In the genomic region with DNA sequence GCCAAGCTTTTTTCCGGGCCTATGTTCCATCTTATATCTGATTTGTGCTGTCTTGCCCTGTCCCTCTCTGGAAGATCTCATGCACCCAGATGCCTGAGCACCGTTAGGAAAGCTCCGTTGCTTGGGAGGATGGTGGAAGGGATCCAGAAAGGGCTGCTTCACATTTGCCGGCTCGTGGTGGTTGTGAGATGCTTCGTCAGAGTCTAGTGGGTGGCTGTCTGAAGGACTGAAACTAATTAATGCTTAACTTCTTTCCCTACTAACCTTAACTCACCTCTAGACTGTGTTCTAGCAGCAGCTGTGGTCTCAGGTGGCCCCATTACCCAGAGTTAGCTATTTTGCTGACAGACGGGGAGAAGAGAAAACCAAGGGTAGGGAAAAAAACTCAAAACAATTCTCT, we compare ENCODE assay signal across 12 mouse cellular contexts. TPM values are rescaled to one million over a fixed set of nuclear protein-coding genes. Genes with fewer than 3 reads are reported as not detected.
DNase-seq lines count a peak whose midpoint lies in the region; ATAC-seq and TF ChIP-seq lines count a peak whose summit lies in the region.
"Had no signal": no experiment of that assay in that cellular context is flagged by ENCODE, and none has a peak within 500 bp of the region (broad histone marks: within the 10 kb centered on the region; RNA-seq: fewer than 3 reads in every experiment).

No protein-coding gene starts in this region.

- H3K36me3 ChIP-seq in kidney, postnatal 0 days (ENCODE audit: insufficient read depth, low read length): no peaks in the 10 kb centered on the region
- H3K36me3 ChIP-seq: limb, embryonic 12.5 days; lung, embryonic 15.5 days had no signal

- H3K4me1 ChIP-seq in kidney, postnatal 0 days (replicated peaks; ENCODE audit: insufficient read depth, low read length): 0 out of 2 replicates have a peak, but pooled peaks cover 4% of the 10 kb centered on the region
- H3K4me1 ChIP-seq in olfactory bulb, adult 2 months (ENCODE audit: control insufficient read depth, insufficient read depth, low read length): peaks cover 32% of the 10 kb centered on the region
- H3K4me1 ChIP-seq: lung, embryonic 15.5 days had no signal

- H3K4me2 ChIP-seq in kidney, postnatal 0 days (ENCODE audit: low read length): no peak overlapping the region
- H3K4me2 ChIP-seq: limb, embryonic 12.5 days; lung, embryonic 15.5 days had no signal

- peak overlapping the region; percentile 83 for H3K27ac ChIP-seq in kidney, postnatal 0 days
- H3K27ac ChIP-seq in olfactory bulb, adult 2 months (ENCODE audit: insufficient read depth, low read depth, low read length): peak overlapping the region; percentile 92
- H3K27ac ChIP-seq: lung, embryonic 15.5 days had no signal

- H3K9ac ChIP-seq in kidney, postnatal 0 days (ENCODE audit: low read depth, low read length): no peak overlapping the region
- H3K9ac ChIP-seq: limb, embryonic 12.5 days; lung, embryonic 15.5 days had no signal

- TF ChIP-seq POLR2A in olfactory bulb, adult 2 months (IDR thresholded peaks at IDR 0.05; ENCODE audit: insufficient read depth, low read depth, low read length): no peak

- 33% methylated on average over 7 of the region's 7 CpGs for WGBS in kidney, postnatal 0 days
- 9% methylated on average over 7 of the region's 7 CpGs for WGBS in olfactory bulb, adult 2 months

- H3K27me3 ChIP-seq in kidney, postnatal 0 days (ENCODE audit: insufficient read depth, low read length): no peaks in the 10 kb centered on the region
- H3K27me3 ChIP-seq: limb, embryonic 12.5 days; lung, embryonic 15.5 days had no signal

- H3K9me3 ChIP-seq in kidney, postnatal 0 days (replicated peaks; ENCODE audit: low read length): no peaks in the 10 kb centered on the region
- H3K9me3 ChIP-seq: limb, embryonic 12.5 days; lung, embryonic 15.5 days had no signal

- no peak overlapping the region for H3K4me3 ChIP-seq in kidney, postnatal 0 days (replicated peaks; ENCODE audit: low read depth, low read length)
- no peak overlapping the region for H3K4me3 ChIP-seq in olfactory bulb, adult 2 months (ENCODE audit: insufficient read depth, low read depth, low read length)
- H3K4me3 ChIP-seq: limb, embryonic 12.5 days; lung, embryonic 15.5 days had no signal

- ATAC-seq in kidney, postnatal 0 days (replicated peaks; ENCODE audit: low FRiP score, low read depth): peak; percentile 82
- no peak for ATAC-seq in CD4-positive, CD25-positive, alpha-beta regulatory T cell, adult 4 months
- no peak for ATAC-seq in megakaryocyte-erythroid progenitor cell, adult 5-6 weeks (replicated peaks; ENCODE audit: low FRiP score, low TSS enrichment, poor library complexity, severe bottlenecking)
- ATAC-seq: midbrain, embryonic 16.5 days had no signal

- TF ChIP-seq CTCF in kidney, postnatal 0 days (IDR thresholded peaks at IDR 0.05; ENCODE audit: low read depth): no peak
- no peak for TF ChIP-seq CTCF in olfactory bulb, adult 2 months (IDR thresholded peaks at IDR 0.05; ENCODE audit: insufficient read depth, low read depth, low read length)

- peak; percentile 55 to 65 for DNase-seq in layer of hippocampus, adult 8-10 months (ENCODE audit: low spot score in 2 of 2)
- no peak for DNase-seq in layer of hippocampus, adult 9-10 months (ENCODE audit: low spot score)
- peak; percentile 73 to 74 for DNase-seq in frontal cortex, postnatal 36 days (ENCODE audit: low spot score in 2 of 2)
- peak; percentile 18 for DNase-seq in kidney, postnatal 0 days (ENCODE audit: low spot score)
- no peak for DNase-seq in gastrocnemius, adult 18-20 months (ENCODE audit: low spot score)

RNA-seq across cellular contexts. Expression of a gene that starts 54.0 kb away (rescaled TPM):
- total RNA-seq in layer of hippocampus, adult 8-10 months (2022): 10 to 100 TPM; 48.1 to 53.6 (median 50.7) TPM
- polyA plus RNA-seq in kidney, postnatal 0 days (2015; fragmentation: Nextera tagmentation; extraction: Ambion mirVana): 7.1 and 8.4 TPM in 2 replicates
- not detected in 2 replicates for polyA plus RNA-seq in olfactory bulb, adult 2 months (2012; ENCODE audit: insufficient read depth, insufficient read length, low replicate concordance, missing spikeins)
- polyA plus RNA-seq in CD4-positive, CD25-positive, alpha-beta regulatory T cell, adult 4 months (2017; shearing (Covaris generic)): not detected
- total RNA-seq in megakaryocyte-erythroid progenitor cell, adult 5-6 weeks (2014; fragmentation: Nextera tagmentation): not detected in 2 replicates
- total RNA-seq in megakaryocyte-erythroid progenitor cell, adult 5-6 weeks (2017): not detected in 2 replicates
- total RNA-seq in gastrocnemius, adult 18-20 months (2021): under 1 TPM; 0.19 to 0.32 TPM
- polyA plus RNA-seq: thymus, postnatal 0 days had no signal

Comparison
In these comparisons a context has a peak if more than half of its experiments do, and no peak if none do; other contexts are left out.
1. DNase-seq: peak in layer of hippocampus, adult 8-10 months (2 of 2), frontal cortex, postnatal 36 days (2 of 2) and kidney, postnatal 0 days (single experiment); none in layer of hippocampus, adult 9-10 months (single experiment) and gastrocnemius, adult 18-20 months (single experiment).
2. RNA of a gene that starts 54.0 kb away (total RNA-seq): 48.1 to 53.6 TPM in layer of hippocampus, adult 8-10 months; 0.19 to 0.32 TPM in gastrocnemius, adult 18-20 months and not detected in megakaryocyte-erythroid progenitor cell, adult 5-6 weeks; every median in the first group is over 10 times any median in the second.